Mouse (Mus musculus) embryonic facial prominence, embryonic 11.5 days (tissue): ENCODE measurements at regions not wholly inside any gene's neighbourhood (a gene's known extent, or its start where the extent isn't known, plus 50 kb on each side); places are given as distances from the start of the nearest gene placed in this dataset.

Experiments used
- ATAC-seq: fragments of 200-750 bp; cut with Nextera tagmentation; replicated peaks from 2 replicates; pipeline ENCODE4 v1.8.0; 2017; ENCODE audit warnings: low read depth; ENCODE audit not compliant: insufficient number of reproducible peaks, low FRiP score, low TSS enrichment
- DNase-seq: peaks from one replicate; pipeline ENCODE4 v3.0.0-alpha.2; 2015; ENCODE audit warnings: low spot score
- H3K27ac ChIP-seq: fragments of 300-500 bp; sonication (generic); replicated peaks from 2 replicates; pipeline ENCODE4 v1.5.1; 2014; ENCODE audit warnings: mild to moderate bottlenecking, low read depth, low read length, control low read depth
- H3K27me3 ChIP-seq: fragments of 300-500 bp; sonication (generic); 2 replicates; pipeline ENCODE4 v1.6.1; 2014; ENCODE audit warnings: mild to moderate bottlenecking, low read length, moderate library complexity, mixed read lengths; ENCODE audit not compliant: control insufficient read depth, insufficient read depth
- H3K36me3 ChIP-seq: fragments of 300-500 bp; sonication (generic); replicated peaks from 2 replicates; pipeline ENCODE4 v1.6.1; 2014; ENCODE audit warnings: low read depth, mild to moderate bottlenecking, low read length, moderate library complexity, mixed read lengths; ENCODE audit not compliant: control insufficient read depth, insufficient read depth
- H3K4me1 ChIP-seq: fragments of 300-500 bp; sonication (generic); 2 replicates; pipeline ENCODE4 v1.6.1; 2014; ENCODE audit warnings: low read length, mixed read lengths; ENCODE audit not compliant: control insufficient read depth, insufficient read depth
- H3K4me2 ChIP-seq: fragments of 300-500 bp; sonication (generic); 2 replicates; pipeline ENCODE4 v1.6.1; 2014; ENCODE audit warnings: low read depth, mild to moderate bottlenecking, control low read depth, low read length, moderate library complexity
- H3K4me3 ChIP-seq: fragments of 300-500 bp; sonication (generic); 2 replicates; pipeline ENCODE4 v1.5.1; 2014; ENCODE audit warnings: low read depth, low read length, control low read depth
- H3K9ac ChIP-seq: fragments of 300-500 bp; sonication (generic); replicated peaks from 2 replicates; pipeline ENCODE4 v1.6.1; 2014; ENCODE audit warnings: mild to moderate bottlenecking, control low read depth, low read length
- H3K9me3 ChIP-seq: fragments of 300-500 bp; sonication (generic); replicated peaks from 2 replicates; pipeline ENCODE4 v1.6.1; 2016; ENCODE audit warnings: mild to moderate bottlenecking, low read length, inconsistent platforms, mixed read lengths; ENCODE audit not compliant: control insufficient read depth
- WGBS: fragments of 180-500 bp; shearing (Covaris S2); extraction: QIAGEN DNeasy Blood & Tissue Kit; methylation state at CpG from one replicate; pipeline ENCODE4 v1.1.7; 2014; 5-methylcytosine and 5-hydroxymethylcytosine counted together

DNA sequence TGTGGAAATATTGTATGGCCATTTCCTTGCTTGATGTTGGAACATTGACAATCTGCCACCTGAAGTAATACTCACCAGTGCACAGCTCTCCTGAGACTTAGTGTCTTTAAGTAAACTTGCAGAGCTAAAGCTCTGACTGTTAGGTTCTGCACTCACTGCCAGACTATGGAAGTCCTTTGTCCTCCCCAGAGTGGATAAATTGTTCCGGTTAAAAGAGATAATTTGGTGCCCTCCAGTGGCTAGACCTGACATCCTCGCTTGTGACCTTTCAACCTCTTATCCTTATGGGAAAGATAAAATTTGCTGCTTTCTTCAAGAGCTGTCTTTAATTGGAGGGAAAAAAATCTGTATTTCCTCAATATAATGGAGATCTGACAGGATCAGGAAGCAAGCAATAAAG lies 639.3 kb upstream of the Adgra3 start:
- WGBS = 5% methylated on average over 2 of the region's 2 CpGs
- no peak overlapping the region for H3K4me3 ChIP-seq
- H3K27ac ChIP-seq = no peak overlapping the region
- H3K9ac ChIP-seq = no peak overlapping the region
- no peaks in the 10 kb centered on the region for H3K36me3 ChIP-seq
- DNase-seq (peak; percentile 55), ATAC-seq (peak; percentile 48; the same call in 1 of the 2 replicates)
- H3K27me3 ChIP-seq = no peaks in the 10 kb centered on the region
- H3K4me2 ChIP-seq = no peak overlapping the region
- no peaks in the 10 kb centered on the region for H3K4me1 ChIP-seq
- no peaks in the 10 kb centered on the region for H3K9me3 ChIP-seq

DNA sequence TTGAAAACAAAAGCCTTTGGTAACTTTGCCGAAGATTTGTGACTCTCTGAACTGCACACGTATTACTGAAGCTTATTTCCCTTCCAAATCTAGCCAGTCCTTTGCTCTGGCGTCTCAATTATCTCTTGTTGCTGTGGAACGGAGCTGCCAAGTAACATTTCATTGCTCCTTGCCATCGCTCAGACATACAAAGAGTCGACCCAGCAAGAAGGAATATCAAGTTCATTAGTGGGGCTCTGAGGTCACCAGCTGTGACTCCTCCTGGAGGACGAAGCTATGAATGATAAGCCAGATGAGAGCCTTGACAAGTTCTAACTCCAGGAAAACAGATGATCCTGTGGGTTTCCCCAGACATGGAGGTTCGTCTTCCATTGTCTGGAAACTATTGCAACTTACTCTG lies 638.8 kb upstream of the Adgra3 start:
- DNase-seq (no peak), ATAC-seq (no peak)
- WGBS = 51% methylated on average over 8 of the region's 8 CpGs
- H3K9me3 ChIP-seq = no peaks in the 10 kb centered on the region
- H3K9ac ChIP-seq = no peak overlapping the region
- H3K27me3 ChIP-seq = no peaks in the 10 kb centered on the region
- no peaks in the 10 kb centered on the region for H3K36me3 ChIP-seq
- no peaks in the 10 kb centered on the region for H3K4me1 ChIP-seq
- H3K27ac ChIP-seq = no peak overlapping the region
- H3K4me3 ChIP-seq = no peak overlapping the region
- no peak overlapping the region for H3K4me2 ChIP-seq

DNA sequence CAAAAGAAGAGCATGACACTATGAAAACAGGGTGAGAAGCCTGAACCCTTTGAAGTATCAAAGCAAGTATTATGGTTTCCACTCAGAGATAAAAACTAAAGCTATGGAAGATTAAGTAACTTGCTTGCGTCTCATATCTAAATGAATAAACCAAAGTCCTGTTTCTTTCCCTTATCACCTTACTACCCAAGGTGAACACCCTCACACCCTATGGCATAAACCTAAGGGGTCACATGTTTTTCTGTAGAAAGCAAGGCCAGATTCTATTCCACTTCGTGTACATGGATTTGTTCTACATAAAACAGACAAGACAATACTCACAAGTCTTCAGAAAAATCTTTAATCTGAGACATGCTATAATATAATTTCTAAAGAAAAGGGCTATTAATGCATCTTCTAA lies 629.6 kb upstream of the Adgra3 start:
- WGBS = 76% methylated on average over 2 of the region's 2 CpGs
- H3K4me3 ChIP-seq = no peak overlapping the region
- DNase-seq (no peak), ATAC-seq (no peak)
- H3K4me2 ChIP-seq = no peak overlapping the region
- no peaks in the 10 kb centered on the region for H3K36me3 ChIP-seq
- H3K9me3 ChIP-seq = no peaks in the 10 kb centered on the region
- H3K4me1 ChIP-seq = no peaks in the 10 kb centered on the region
- H3K27ac ChIP-seq = no peak overlapping the region
- no peaks in the 10 kb centered on the region for H3K27me3 ChIP-seq
- H3K9ac ChIP-seq = no peak overlapping the region

DNA sequence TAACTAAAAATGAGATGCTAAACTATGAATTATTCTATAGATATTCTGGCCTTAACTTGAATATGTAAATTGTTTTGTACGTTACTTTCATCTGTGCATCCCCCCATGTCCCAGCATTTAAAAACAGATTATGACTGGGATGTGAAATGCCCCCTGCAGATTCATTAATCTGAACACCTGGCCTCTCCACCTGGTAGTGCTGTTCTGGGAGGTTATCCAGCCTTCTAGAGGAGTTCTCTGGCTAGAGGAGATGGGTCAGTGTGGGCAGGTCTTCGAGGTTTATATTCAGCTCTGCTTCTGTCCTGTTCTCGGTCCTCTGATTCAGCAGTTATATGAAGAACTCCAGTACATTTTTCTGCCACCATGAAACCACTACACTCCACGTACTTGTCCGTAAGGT lies 625.2 kb upstream of the Adgra3 start:
- no peaks in the 10 kb centered on the region for H3K4me1 ChIP-seq
- no peak for DNase-seq
- no peak overlapping the region for H3K9ac ChIP-seq
- H3K36me3 ChIP-seq = no peaks in the 10 kb centered on the region
- H3K4me2 ChIP-seq = no peak overlapping the region
- WGBS = 89% methylated on average over 5 of the region's 5 CpGs
- no peak overlapping the region for H3K27ac ChIP-seq
- H3K4me3 ChIP-seq = no peak overlapping the region
- no peaks in the 10 kb centered on the region for H3K27me3 ChIP-seq
- ATAC-seq = no peak
- H3K9me3 ChIP-seq = no peaks in the 10 kb centered on the region

DNA sequence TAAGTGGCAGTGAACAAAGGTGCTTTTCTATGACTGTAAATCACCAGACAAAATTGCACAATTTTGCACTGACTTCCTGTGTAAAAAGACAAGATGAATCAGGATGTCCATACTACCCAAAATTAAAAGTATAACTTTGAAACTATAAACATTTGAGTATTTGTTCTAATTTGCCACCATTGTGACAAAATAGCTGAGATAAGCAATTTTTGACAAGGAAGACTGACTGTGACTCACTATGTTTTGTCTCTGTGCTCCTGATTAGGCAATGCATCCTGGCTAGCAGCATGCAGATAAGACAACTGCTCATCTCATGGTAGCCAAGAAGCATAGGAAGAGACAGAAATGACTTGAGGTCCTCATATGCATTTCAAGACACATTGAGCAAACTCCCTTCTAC lies 577.7 kb upstream of the Adgra3 start:
- no peaks in the 10 kb centered on the region for H3K27me3 ChIP-seq
- no peaks in the 10 kb centered on the region for H3K9me3 ChIP-seq
- H3K4me1 ChIP-seq = no peaks in the 10 kb centered on the region
- no peak overlapping the region for H3K4me3 ChIP-seq
- no peaks in the 10 kb centered on the region for H3K36me3 ChIP-seq
- no peak overlapping the region for H3K9ac ChIP-seq
- ATAC-seq = no peak
- no peak for DNase-seq
- H3K27ac ChIP-seq = no peak overlapping the region
- no peak overlapping the region for H3K4me2 ChIP-seq

DNA sequence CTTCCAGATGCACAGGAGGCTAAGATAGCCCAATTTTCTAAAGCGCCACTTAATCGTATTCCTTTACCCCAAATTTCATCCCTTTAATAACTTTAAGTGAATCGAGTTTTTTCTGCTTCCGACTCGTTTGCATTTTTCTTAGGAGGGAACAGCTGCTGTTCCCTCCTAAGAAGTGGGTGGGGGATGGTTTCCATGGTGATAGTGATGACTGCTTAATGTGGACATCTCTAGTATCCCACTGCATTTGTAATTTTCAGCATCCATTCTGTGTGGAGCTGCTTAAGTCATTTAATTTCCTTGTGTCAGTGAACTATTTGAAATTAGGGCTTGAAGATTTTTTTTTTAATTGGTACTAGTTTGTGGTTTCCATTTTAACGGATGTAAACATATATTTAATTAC lies 567.8 kb upstream of the Adgra3 start:
- 83% methylated on average over 6 of the region's 6 CpGs for WGBS
- Histone ChIP-seq H3K27ac (no peak overlapping the region), H3K9me3 (no peaks in the 10 kb centered on the region), H3K27me3 (no peaks in the 10 kb centered on the region), H3K4me1 (no peaks in the 10 kb centered on the region), H3K9ac (no peak overlapping the region), H3K36me3 (no peaks in the 10 kb centered on the region), H3K4me3 (no peak overlapping the region), H3K4me2 (no peak overlapping the region)
- ATAC-seq (no peak), DNase-seq (no peak)

DNA sequence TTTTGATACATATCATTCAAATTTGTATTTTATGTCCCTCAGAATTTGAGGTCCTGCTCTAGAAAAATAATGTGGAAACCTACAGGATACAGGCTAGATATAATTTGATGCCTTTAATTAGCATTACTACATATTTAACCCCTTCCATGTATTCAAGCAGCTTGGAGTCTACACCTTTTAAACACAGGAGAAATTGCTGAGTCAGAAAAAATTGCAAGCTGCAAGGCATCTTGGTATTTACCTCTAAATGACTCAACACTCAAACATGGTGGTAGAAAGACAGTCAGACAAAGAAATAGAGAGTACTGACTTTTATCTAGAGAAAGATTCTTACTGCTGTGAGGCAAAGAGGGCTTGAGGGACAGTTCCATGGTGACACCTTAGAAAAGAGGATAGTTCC lies 565.4 kb upstream of the Adgra3 start:
- no peaks in the 10 kb centered on the region for H3K36me3 ChIP-seq

More for the DNA sequence above, 565.4 kb upstream of the Adgra3 start:
- Histone ChIP-seq H3K27ac (no peak overlapping the region), H3K9ac (no peak overlapping the region), H3K9me3 (no peaks in the 10 kb centered on the region), H3K4me3 (no peak overlapping the region), H3K4me1 (no peaks in the 10 kb centered on the region), H3K27me3 (no peaks in the 10 kb centered on the region), H3K4me2 (no peak overlapping the region)
- no peak for DNase-seq
- ATAC-seq = no peak
